Mouse (Mus musculus) adrenal gland (tissue): ENCODE measurements around the gene Ly6g6f.
"Not testable (repeated sequence)": the region's sequence is repeated elsewhere in the genome, so short reads cannot be mapped to it uniquely, and the experiment has no call there.

Experiments
- intact Hi-C: fragments of 180-260 bp; cut with DNase I; formaldehyde crosslinking; loops from one replicate; pipeline ENCODE4 v1.15.1; 2025

The Ly6g6f gene

DNA sequence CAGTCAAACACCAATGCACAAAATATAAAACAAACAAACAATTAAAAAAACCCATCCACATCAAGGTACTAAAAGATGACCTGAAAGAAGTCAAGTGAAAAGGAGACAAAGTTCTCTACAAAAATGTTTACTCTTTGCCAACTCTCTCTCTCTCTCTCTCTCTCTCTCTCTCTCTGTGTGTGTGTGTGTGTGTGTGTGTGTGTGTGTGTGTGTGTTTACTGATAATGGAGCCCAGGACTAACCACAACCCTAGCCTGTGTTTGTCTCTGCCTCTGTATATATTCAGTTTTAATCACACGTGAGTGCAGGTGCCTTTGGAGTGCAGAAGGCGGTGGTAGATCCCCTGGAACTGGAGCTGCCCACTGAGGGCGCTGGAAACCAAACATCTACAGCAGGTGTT lies 28.3 kb downstream of the Ly6g6f start:
- intact Hi-C loops: no loop called here

DNA sequence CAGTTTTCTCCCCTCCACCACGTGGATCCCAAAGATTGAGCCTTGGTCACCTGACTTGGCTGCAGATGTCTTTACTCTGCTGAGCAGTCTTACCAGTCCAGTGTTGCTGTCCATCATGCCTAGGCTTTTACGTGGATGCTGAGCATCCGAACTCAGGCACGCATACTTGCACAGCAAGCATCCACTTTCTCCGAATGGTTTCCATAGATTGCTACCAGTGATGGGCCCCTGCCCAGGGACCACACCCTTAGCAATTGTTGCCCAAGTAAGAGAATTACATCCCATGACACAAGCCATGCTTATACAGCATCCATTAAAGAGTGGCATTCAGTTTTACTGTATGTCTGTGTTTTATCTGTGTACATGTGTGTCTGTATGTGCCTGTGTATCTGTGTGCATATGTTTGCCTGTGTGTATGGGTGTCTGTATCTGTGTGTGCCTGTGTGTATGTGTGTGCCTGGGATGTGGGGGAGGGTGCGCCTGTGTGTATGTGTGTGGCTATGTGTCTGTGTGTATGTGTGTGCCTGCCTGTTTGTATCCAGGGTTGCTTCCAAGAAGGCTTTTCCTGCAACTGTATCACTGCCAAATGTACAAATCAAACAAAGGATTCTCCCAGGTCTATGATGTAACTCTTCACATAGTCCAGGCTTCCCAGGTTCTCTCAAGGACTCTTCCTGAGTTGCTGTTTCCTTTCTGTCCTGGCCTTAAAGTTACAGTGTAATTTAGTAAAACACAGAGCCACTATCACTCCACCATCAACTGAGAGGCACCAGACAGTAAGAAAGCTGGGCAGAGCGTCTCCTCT lies 29.5 kb downstream of the Ly6g6f start:
- intact Hi-C loops: no loop called here

DNA sequence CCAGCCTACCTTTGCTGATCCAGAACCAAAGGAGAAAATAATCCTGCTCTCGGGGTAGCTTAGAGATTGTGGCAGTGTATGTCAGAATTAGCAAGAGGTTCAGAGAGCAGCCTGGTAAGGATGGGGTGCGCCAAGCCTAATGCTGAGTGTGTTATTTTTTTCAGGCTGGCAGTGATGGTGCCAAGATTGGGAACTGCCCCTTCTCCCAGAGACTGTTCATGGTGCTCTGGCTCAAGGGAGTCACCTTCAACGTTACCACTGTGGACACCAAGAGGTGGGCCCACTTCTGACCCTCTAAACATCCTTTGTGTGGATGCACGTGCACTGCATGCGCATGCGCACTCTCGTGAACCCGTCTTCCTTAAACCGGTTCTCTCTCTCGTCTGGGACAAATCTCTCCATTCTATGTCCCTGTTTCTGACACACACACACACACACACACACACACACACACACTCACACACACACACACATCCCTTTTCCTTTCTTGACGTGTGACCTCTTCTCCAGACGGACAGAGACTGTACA lies 33.1 kb downstream of the Ly6g6f start:
- intact Hi-C loops: no loop called here

DNA sequence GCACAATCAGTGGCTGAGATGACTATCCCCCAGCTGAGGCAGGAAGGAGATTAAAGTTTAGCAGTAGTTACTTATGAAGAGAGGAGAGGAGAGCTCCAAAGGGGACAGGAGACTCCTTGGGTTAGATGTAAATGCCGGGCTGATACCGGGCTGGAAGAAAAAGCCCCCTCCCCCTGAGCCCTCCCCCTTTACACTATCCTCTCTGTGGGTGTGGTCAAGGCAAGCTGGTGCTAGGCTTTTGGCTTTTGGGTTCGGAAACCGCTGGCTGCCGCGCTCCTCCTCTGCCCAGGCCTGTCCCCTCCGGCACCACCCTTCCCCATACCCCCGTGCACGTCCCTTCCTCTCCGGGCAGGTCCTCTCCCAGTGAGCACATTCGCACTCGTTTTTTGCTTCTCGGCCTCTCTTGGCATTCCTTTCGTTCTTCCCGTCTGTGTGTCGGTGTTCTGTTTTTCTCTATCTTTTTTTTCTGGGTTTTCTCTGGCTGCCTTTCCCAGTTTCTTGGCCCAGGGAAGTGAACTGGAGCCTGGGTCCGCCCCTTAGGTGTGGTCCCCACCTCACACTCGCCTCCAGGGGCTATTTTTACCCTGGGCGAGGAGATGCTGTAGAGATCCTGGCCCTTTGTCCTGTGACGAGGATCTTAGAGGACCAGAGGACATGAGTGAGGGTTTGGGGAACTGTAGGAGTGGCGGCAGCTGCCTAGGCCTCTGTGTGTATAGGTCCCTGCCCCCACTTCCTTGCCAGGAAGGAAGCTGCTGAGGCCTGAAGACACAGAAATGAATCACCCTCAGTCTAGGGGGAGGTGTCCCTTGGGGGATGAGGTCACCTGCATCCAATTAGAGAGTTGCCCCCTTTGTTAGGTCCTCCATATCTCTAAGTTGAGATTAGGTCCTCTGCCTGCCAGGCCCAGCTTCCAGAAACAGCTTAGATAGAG lies 34.0 kb downstream of the Ly6g6f start:
- intact Hi-C loops: no loop called here

DNA sequence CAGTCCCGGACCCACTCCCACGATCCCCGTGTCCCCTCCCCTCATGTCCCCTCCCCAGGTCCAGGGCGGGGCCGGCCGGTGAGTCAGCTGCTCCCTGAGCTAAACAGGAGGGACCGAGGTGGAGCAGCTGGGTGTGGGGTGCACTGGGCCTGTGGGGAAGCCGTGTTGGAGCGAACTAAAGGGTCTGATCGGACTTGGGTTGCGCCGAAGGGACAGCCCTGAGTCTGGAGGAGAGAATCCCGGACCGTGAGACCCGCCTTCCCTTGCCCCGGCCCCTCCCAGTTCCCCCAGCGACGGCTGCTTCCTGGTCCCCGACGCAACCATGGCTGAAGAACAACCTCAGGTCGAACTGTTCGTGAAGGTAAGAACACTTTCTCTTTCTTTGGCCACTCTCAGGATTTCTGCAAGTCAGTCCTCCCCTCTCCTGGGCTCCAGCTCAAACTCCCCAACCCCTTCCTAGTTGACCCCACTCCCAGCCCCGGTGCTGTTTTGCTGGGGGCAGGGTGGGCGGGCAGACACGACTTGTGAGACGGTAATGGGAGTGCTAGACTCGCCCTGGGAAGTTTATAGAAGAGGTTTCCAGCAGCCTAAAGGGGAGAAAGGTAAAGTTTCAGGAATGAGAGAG lies 35.2 kb downstream of the Ly6g6f start:
- intact Hi-C loops: no loop called here

DNA sequence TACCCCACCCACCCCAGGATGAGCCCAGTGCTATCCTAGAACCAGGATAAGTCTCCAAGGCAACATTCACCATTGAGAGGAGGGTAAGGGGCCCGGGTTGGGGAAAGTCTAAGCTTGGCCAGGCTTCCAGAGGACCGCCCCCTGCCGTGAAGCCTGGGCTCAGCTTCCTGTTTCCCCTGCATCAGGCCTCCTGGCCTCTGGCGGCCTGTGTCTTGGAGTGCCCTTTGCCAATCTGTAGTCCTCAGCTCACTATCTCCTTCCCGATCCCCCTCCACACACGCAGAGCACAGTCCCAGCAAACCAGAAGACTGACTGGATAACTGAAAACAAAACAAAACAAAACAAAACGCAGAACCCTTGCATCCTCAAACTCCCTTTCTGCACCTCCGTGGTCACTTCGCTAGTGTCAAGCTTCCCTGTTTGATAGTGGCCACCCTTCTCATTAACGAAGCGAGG lies 35.8 kb downstream of the Ly6g6f start, which contains the start of gene Clic1:
Gene Clic1 (plus strand): TSS at position 406 of the 456 bp plus-strand sequence.
- intact Hi-C loops: no loop called here

DNA sequence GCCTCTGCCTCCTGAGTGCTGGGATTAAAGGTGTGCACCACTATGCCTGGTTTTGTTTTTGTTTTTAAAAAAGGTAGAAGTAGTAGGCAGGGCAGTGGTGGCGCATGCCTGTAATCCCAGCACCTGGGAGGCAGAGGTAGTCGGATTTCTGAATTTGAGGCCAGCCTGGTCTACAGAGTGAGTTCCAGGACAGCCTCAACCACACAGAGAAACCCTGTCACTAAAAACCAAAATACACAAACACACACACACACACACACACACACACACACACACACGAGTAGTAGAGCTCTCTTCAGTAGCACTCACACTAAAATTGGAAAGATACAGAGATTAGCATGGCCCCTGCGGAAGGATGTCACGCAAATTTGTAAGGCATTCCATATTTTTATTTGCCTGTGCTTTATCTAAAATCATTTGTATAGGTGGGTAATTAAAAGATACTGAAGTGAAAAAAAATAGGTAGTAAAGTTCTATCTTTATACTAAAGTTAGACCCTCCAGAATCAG lies 36.4 kb downstream of the Ly6g6f start:
- intact Hi-C loops: no loop called here

DNA sequence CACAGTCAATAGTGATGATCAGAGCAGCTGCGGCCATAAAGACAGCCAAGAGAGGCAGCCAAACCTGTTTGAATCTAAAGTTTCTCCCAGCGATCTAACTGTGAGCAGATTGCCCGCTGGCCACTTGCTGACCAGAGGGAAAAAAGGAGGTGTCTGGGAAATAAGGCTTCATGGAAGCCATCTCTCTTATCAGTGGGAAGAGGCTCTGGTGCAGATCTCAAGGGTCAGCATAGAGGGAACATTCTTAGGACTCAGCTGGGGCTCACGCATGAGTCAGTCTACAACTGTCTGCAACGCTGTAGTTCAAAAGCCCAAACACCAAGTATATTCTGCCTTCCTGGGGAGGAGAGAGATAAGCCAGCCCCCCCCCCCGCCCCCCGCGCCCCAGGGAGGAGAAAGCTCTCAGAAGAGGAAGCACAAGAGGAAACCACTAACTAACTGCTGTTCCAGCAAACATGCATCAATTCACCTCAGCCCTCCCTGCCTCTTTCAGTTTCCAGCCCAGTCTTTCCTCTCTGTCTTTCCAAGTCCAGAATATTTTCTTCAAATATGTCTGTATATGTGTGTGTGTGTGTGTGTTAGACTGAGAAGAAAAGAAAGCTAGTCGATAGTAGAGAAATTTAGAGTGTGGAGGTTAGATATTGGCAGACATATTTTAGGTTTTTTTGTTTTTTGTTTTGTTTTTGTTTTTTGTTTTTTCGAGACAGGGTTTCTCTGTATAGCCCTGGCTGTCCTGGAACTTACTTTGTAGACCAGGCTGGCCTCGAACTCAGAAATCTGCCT lies 37.1 kb downstream of the Ly6g6f start:
- intact Hi-C loops: no loop called here

DNA sequence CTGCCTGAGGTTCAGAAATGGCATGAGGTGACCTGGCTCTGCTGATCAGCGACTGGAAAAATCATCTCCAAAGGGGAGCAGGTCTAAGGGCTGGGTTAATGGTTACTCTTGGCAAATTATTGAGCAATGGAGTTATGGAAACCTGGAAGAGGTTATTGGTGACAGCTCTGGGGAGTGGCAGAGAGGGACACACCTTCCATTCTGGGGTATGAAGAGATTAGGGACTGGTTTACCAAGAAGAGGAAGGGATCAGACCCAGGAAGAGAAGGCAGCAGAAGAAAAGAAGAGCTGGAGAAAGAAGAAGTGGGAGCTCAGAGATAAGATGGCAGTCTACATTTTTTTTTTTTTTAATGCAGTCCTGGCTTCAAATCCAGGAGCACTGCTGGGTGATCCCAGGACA lies 37.7 kb downstream of the Ly6g6f start:
- intact Hi-C loops: no loop called here

DNA sequence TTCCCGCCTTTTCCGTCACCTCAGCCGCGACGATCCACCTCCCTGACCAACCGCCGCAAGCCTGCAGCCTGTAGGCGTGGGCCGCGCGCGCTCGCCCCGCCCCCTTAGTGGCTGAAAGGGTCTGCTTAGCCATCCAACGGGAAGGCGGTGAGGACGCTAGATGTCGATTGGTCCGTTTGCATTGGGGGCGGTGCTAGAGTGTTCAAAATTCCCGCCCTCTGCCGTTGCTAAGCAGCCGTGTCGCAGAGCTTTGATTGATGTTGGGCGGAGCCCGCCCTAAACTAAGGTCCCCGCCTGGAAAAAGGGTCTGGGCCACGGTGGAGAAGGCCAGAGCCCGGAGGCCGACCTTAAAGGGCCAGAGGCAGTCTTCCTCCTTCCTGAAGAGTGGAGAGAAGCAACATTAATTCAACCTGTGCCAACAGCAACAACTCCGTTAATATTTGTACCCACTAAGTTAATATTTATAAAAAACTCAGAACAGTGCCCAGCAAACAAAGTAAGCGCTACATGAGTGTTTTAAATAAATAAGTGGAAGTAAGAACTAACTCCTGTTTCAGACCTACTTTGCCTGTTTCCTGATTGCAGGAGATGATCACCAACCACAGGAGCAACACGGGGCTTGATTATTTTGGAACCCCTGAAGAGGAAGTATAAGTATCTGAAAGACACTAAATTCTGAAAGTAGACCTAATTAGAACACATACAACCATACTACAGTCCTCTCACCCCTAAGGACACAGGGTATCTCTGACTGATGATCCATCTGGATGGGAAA lies 38.5 kb downstream of the Ly6g6f start, which contains the start of gene Msh5:
Gene Msh5 (minus strand): TSS at position 65 of the 775 bp plus-strand sequence.
- intact Hi-C loops: no loop called here

DNA sequence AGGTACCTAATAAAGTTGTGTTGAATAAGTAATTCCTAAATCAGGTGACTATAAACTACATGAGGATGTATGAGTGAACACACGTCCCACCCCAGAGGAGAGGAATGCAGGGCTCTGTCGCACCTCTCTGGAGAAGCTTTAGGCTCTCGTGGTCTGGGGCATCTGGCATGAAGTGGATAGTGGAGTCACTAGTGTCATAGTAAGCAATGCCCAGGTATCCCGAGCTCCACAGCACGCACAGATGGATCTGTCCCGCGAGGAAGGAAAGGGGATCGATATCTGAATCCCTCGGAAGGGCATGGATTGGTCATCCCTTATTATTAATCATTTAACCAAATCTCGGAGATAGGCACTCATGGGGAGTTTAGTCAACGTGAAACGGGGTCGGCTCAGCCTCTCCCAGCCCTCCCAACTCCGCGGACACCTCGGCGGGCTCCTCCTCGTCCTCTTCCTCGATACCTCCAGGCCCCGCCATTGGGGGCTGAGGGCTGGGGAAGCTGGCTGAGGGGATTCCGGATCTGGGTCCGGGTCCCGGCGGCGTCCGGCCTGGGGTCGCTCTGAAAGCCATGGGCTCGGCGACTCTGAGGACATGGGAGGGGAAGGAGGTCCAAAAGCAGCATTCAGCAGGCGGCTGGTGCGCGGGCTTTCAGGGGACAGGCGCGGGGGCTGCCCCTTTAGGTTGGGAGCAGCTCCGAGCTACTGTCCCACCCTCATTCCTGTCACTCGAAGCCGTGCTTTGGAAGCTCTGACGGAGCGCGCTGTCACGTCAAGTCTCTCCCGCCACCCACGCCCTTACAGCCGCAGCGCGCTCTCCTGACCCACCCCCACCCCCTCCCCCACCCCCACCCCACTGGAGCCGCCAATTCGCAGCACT lies 39.4 kb downstream of the Ly6g6f start:
- intact Hi-C loops: no loop called here

DNA sequence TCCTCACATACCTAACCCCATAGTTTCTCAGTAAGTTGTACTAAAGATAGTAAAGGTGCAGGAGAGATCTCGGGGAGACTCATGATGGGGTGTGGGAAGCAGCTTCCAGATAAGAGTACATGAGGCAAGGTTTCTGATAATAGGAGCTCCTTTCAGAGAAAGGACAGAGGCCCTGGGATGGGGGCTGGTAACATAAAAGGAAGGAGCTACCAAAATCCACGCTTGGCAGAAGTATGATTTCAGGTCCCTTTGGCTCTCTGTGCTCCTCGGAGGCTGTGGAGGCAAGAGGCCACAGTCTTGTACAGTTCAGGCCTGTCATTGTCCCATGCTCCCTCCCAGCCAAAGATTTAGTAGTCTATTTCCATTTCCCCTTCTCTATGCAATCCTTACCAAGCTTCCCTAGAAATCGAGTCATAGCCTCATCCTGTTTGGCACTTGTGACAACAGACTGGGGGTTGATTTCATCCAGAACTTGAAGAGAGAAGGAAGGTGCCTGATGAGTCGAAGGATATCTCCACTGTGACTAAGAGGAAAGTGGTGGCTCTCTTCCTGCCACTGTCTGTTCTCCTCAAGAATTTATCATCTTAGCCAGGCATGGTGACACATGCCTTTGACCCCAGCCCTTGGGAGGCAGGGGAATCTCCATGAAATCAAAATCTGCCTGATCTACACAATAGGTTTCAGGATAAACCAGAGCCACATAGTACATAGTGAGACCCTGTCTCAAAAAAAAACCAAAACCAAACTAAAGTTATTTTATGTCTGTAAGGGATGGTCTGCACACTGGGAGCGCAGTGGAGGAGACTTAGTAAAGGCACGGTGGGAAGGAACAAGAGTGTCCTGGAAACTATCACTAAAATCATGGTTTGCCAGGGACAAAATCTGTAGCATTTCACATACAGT lies 40.3 kb downstream of the Ly6g6f start:
- intact Hi-C loops: no loop called here

DNA sequence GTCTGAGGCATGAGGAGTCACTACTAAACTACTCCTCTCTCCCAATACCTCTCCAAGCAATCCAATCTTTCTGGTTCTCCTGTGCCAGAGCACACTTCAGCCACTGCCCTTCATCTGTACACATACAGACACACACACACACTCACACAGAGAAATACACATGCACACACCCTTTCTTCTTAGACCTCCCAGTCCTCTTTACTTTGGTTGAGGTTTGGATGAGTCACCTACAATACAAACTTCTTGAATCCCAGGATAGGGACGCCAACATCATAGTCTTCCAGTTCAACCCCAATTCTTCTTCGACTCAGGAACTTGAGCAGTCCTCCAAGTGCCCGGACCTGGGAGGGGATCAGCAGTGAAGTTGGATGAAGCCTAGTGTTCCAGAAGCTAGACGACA lies 41.6 kb downstream of the Ly6g6f start:
- intact Hi-C loops: no loop called here

DNA sequence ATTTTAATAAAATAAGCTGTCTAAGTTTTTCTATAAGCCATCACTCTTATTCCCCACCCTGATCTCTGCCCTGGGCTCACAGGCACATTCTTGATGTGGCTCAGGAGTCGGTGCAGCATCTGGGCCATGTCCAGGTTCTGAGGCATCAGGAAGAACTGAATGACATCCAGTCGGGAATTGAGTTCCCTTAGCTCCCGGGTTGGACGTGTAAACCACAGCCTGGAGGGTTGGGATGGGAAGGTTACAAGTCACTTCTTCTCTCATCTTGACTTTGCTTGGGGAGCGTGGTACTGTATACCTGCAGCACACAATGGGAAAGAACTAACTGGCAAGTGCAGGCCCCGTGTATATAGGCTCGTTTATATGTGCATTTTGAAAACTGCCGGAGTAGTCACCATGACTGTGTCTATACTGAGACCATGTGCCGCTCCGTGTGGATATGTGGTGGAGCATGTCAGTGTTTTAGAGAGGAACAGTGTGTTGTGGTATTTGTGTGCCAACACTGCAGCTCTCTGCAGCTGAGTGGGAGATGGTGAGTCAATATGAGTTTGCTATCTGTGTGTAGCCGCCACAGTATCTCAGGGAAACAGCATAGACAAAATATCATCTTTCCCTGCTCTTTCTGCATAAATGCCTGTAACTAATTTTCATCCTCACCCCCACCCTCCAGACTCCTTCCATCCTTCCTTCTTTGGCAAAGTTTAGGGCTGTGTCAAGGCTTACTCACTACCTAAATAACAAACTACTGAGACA lies 46.1 kb downstream of the Ly6g6f start:
- intact Hi-C loops: no loop called here

DNA sequence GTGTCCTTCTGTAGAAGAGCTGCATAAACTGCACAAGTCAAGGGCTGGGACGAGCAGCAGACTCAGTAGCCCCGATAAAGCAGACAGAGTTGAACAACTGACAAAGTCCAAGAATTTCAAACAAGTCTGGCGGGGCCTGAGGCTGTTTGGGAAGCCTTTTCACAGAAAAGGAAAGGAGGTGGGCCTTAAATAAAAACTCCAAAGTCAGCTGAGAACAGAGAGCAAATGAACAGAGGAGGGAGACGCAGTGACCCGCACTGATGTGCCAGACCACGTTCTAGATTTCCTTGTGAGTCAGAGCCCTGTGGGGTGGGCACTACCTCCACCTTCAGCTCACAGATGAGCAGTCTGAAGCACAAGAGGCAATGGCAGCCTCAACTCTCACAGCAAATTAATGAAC lies 50.5 kb downstream of the Ly6g6f start:
- intact Hi-C loops: no loop called here

DNA sequence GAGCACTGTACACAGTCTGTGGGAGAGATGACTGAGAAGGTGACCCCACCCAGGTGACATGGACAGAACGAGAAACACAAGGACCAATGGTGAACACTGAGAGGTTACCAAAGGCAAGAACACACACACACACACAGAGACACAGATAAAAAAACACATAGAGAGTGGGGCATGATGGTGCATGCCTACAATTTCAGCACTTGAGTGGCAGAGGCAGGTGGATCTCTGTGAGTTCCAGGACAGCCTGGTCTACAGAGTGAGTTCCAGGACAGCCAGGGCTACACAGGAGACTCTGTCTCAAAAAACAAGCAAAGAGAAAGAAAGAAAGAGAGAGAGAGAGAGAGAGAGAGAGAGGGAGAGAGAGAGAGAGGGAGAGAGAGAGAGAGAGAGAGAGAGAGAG lies 51.7 kb downstream of the Ly6g6f start:
- intact Hi-C loops: not testable (repeated sequence)
